Mouse (Mus musculus) hindbrain, embryonic 10.5 days (tissue): Measurements from ENCODE around the gene Galntl5. TPM values are rescaled to one million over a fixed set of nuclear protein-coding genes. Genes with fewer than 3 reads are reported as not detected.

Experiments
- DNase-seq: peaks from one replicate; pipeline ENCODE4 v3.0.0-alpha.2; 2017; ENCODE audit warnings: low spot score
- H3K27ac ChIP-seq: fragments of 300-500 bp; sonication (generic); 2 replicates; pipeline ENCODE4 v1.5.1; 2016; ENCODE audit warnings: mild to moderate bottlenecking, moderate library complexity
- H3K27me3 ChIP-seq: fragments of 300-500 bp; sonication (generic); 2 replicates; pipeline ENCODE4 v1.6.1; 2016; ENCODE audit warnings: mild to moderate bottlenecking; ENCODE audit not compliant: poor library complexity, insufficient read depth, severe bottlenecking
- H3K36me3 ChIP-seq: fragments of 300-500 bp; sonication (generic); 2 replicates; pipeline ENCODE4 v1.6.1; 2016; ENCODE audit warnings: mild to moderate bottlenecking, moderate library complexity
- H3K4me1 ChIP-seq: fragments of 300-500 bp; sonication (generic); replicated peaks from 2 replicates; pipeline ENCODE4 v1.6.1; 2016; ENCODE audit warnings: mild to moderate bottlenecking
- H3K4me3 ChIP-seq: fragments of 300-500 bp; sonication (generic); 2 replicates; pipeline ENCODE4 v1.5.1; 2016; ENCODE audit warnings: mild to moderate bottlenecking, moderate library complexity
- H3K9me3 ChIP-seq: fragments of 300-500 bp; sonication (generic); 2 replicates; pipeline ENCODE4 v1.6.1; 2016; ENCODE audit warnings: mild to moderate bottlenecking, moderate library complexity
- WGBS: fragments of 180-500 bp; shearing (Covaris S2); methylation state at CpG from one replicate; pipeline ENCODE4 v1.1.7; 2016; 5-methylcytosine and 5-hydroxymethylcytosine counted together
- polyA plus RNA-seq: library from polyadenylated mRNA; unstranded; fragments of >200 nt; fragmentation: Nextera tagmentation; extraction: Ambion mirVana; gene quantifications from 2 replicates; pipeline ENCODE4 v1.2.1, GENCODE M21; 2016

Galntl5 gene
- polyA plus RNA-seq, 1 experiment from 2014 or later = not detected

- DNase-seq = no peak
- Histone ChIP-seq H3K9me3 (no peaks in the 10 kb centered on the region), H3K36me3 (peaks cover 90% of the 10 kb centered on the region), H3K4me3 (no peak overlapping the region), H3K27me3 (no peaks in the 10 kb centered on the region), H3K27ac (no peak overlapping the region), H3K4me1 (no peaks in the 10 kb centered on the region)
- WGBS = 87% methylated on average over 7 of the region's 7 CpGs
These were observed 81.0 kb downstream of the Galntl5 start for GRCm38 (mm10) chr5:25262266-25262665.

- 93% methylated on average over 4 of the region's 4 CpGs for WGBS
- Histone ChIP-seq H3K4me1 (no peaks in the 10 kb centered on the region), H3K27me3 (no peaks in the 10 kb centered on the region), H3K4me3 (no peak overlapping the region), H3K9me3 (no peaks in the 10 kb centered on the region), H3K36me3 (peaks cover 79% of the 10 kb centered on the region), H3K27ac (no peak overlapping the region)
- DNase-seq = no peak
These were observed 87.1 kb downstream of the Galntl5 start for GRCm38 (mm10) chr5:25268258-25268888.

Other genes starting within 250 kb of the Galntl5 start
- gene Prkag2, start 80.8 kb upstream of the Galntl5 start, polyA plus RNA-seq = 43.7 and 46.3 TPM in 2 replicates
- 30.5 and 33.0 TPM in 2 replicates for gene Galnt11, start 40.4 kb downstream of the Galntl5 start, polyA plus RNA-seq
- gene E130116L18Rik, start 41.7 kb downstream of the Galntl5 start, polyA plus RNA-seq = 1.2 TPM in 1 of 2 replicates, not detected in the other